Mouse (Mus musculus): ENCODE results near the gene Pogz. TPM values are rescaled to one million over a fixed set of nuclear protein-coding genes. Genes with fewer than 3 reads are reported as not detected.
A peak's percentile ranks its signal among the peaks of the same experiment; 100 is the strongest.
"Not testable (repeated sequence)": the region's sequence is repeated elsewhere in the genome, so short reads cannot be mapped to it uniquely, and the experiment has no call there.

The Pogz gene
- total RNA-seq, 2 experiments from 2014 or later = 18.7 to 21.5 TPM

- no peak for DNase-seq
- intact Hi-C loops (cut with DNase I) = no loop called here
Measured at GRCm38 (mm10) chr3:94832100-94832499, 5.3 kb upstream of the Pogz start.

DNA sequence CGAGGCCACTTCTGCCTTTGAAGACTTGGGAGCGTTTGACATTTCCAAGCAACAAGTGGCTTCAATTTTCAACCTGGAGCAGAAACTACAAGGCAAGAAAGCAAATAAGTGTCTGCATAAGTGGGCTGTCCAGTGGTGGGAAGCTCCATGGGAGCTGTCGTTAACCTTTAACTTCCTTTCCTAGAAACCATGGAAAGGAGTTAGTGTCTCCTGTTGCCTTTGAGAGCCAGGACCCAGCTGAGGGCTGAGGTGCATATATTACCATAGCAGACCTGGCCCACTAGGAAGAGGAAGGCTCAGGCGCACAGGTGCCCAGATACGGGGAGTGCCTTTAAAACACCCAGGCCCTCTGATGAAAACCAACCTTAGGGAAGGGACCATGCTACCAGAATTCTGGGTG, 4.7 kb upstream of the Pogz start:
- intact Hi-C loops (cut with DNase I) = no loop called here
- no peak for DNase-seq

GRCm38 (mm10) chr3:94833358-94833757, 4.0 kb upstream of the Pogz start:
- intact Hi-C loops (cut with DNase I) = no loop called here
- no peak for DNase-seq

GRCm38 (mm10) chr3:94835396-94835795, 2.0 kb upstream of the Pogz start:
- DNase-seq = no peak
- intact Hi-C loops (cut with DNase I) = no loop called here

DNA sequence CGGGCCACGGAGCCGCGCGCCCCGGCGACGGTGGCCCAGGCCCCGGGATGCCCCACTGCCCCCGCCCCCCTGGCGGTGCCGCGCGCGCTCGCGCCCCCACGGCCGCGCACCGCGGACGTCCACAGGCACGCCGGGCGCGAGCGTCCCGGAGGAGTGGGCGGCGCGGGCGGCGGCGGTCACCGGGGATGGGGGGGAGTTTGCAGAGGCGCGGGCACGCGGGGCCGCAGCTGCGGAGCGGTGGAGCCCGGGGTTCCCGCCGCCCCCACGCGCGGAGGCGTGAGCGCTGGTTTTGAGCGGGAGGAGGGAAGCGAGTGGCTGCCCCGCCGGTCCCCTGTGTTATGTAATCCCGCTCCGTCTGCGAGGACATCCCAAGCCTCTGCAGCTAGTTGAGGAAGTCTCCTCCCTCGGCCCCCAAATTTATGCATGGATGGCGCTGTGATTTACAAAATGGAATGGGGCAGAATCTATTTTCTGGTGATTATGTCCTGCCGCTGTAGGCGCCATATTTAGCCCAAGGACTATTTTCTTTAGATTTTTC, 661 bp downstream of the Pogz start:
- intact Hi-C loops (cut with DNase I) = loop anchor here (1.0 to 2.0 kb wide), 2 partner anchors 17 to 49 kb away; partner anchors contain the start of gene Psmb4
- DNase-seq = peak; percentile 76 to 82

GRCm38 (mm10) chr3:94838631-94839030, 1.3 kb downstream of the Pogz start:
- DNase-seq = peak; percentile 31 to 38
- intact Hi-C loops (cut with DNase I) = no loop called here

DNA sequence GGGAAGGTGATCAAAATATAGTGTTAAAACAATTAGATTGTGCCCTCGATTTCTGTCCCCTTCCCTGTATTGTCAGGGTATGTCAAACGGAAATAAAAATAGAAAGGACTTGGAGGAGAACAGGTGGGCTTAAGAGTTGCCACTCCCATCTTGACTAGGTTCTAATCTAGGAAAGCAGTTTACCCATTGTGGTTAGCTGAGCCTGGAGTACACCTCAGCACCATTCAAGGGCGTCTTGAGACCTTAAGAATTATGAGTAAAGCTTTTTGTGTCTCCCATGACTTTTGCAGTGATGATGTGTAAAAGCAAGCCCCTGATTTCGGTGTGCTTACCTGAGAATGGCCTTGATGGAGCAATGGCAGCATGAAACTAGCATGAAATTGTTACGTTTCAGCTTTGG, 1.7 kb downstream of the Pogz start:
- DNase-seq = no peak
- intact Hi-C loops (cut with DNase I) = no loop called here

- DNase-seq = no peak
- intact Hi-C loops (cut with DNase I) = no loop called here
Measured at GRCm38 (mm10) chr3:94847382-94847781, 10.0 kb downstream of the Pogz start.

DNA sequence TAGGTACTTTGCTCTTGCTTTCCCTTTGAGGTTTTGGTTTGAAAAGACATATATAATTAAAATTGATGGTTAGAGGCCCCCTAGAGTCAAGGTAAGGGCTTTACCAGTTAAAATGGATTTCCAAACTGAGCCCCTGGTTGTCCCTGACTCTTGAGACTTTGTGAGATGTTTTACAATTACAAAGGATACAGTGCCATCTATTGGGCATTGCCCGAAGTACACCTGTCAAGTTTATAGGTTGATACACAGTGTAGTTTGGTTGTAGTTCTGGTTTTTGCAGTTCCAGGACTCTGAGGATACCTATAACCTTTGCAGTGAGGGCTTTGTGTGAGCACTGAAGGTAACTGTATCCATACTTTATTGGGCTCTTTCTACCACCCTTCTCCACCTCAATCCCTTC, 12.0 kb downstream of the Pogz start:
- peak; percentile 68 to 79 for DNase-seq
- intact Hi-C loops (cut with DNase I) = loop anchor here (2.0 kb wide), 1 partner anchor 233 kb away; no protein-coding TSS in a partner anchor

- intact Hi-C loops (cut with DNase I) = loop anchor here (2.0 to 10.0 kb wide), 2 partner anchors 41 to 397 kb away; no protein-coding TSS in a partner anchor
Measured at GRCm38 (mm10) chr3:94851731-94852130, 14.4 kb downstream of the Pogz start.

DNA sequence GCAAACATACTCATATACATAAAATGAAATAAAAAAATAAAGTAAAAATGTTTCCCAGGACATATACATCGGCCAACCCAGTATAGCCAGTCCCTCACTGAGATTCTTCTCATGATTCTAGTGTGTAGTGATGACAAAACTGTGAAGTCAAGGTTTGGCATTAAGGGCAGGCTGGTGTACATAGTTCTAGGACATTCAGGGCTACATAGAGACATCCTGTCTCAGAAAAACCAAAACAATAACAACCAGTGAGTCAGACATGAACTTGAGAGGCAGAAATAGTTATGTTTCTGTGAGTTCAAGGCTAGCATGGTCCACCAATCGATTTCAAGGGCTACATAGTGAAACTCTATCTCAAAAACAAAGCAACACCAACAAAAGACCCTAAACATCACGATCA, 14.8 kb downstream of the Pogz start:
- no peak for DNase-seq
- intact Hi-C loops (cut with DNase I) = loop anchor here (10.0 kb wide), 1 partner anchor 397 kb away; no protein-coding TSS in a partner anchor

More at GRCm38 (mm10) chr3:94851731-94852130, 14.4 kb downstream of the Pogz start:
- no peak for DNase-seq

- no peak for DNase-seq
- intact Hi-C loops (cut with DNase I) = loop anchor here (10.0 kb wide), 1 partner anchor 405 kb away; no protein-coding TSS in a partner anchor
Measured at GRCm38 (mm10) chr3:94859471-94859870, 22.1 kb downstream of the Pogz start.

- no peak for DNase-seq
- intact Hi-C loops (cut with DNase I) = no loop called here
Measured at GRCm38 (mm10) chr3:94869011-94869410, 31.6 kb downstream of the Pogz start.

GRCm38 (mm10) chr3:94878618-94879017, 41.3 kb downstream of the Pogz start:
- DNase-seq = no peak
- intact Hi-C loops (cut with DNase I) = no loop called here

- intact Hi-C loops (cut with DNase I) = no loop called here
- no peak for DNase-seq
Measured at GRCm38 (mm10) chr3:94881840-94882239, 44.5 kb downstream of the Pogz start.

GRCm38 (mm10) chr3:94882579-94882978, 45.2 kb downstream of the Pogz start:
- intact Hi-C loops (cut with DNase I) = no loop called here
- DNase-seq = no peak

DNA sequence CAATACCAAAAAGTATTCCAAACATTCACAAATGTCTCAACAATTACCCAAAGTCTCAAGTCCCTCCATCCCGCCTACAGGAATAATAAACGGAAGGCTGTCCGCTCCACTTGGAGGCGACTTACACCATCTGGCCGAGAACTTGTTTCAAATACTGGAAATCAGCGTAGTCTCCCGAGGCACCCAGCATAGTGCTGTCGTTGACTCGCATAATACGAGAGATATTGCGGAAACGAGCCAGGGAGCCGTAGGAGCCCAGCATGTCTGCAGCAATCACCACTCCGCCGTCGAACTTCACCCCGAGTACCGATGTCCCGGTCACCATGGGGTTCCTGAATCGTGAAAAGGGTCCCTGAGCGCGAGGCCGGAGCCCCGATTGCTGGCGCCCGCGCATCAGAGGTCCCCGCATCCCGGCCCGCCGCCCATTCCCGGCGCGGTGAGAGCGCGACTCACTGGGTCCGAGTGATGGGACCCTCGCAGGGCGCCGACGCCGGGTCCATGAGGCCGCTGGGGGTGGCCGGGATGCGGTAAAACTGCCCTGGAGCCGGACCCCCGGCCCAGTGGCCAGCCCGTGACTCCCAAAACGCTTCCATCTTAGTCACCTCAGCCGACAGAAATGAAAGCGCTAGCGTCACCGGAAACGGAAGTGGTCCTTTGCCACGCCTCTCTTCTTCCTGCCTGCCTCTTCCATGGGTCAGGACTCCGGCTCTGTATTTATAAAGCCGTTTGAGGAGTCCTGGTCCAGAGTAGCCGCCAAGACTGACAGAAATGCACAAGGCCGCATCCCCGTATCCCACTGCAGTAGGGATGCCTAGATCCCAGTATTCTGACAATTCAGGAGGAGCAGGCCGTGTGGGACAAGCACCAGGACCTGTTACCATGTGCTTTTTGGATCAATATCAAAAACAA, 49.2 kb downstream of the Pogz start, which contains the start of gene Psmb4:
TSS of gene Psmb4 (minus strand) at position 646 of the 909 bp plus-strand sequence.
- intact Hi-C loops (cut with DNase I) = loop anchor here (2.0 to 5.0 kb wide), 2 partner anchors 50 to 111 kb away; partner anchors contain the start of gene Pogz

GRCm38 (mm10) chr3:94888595-94888994, 51.2 kb downstream of the Pogz start:
- intact Hi-C loops (cut with DNase I) = loop anchor here (2.0 to 5.0 kb wide), 2 partner anchors 14 to 109 kb away; no protein-coding TSS in a partner anchor

More for the DNA sequence above, 49.2 kb downstream of the Pogz start, which contains the start of gene Psmb4:
- DNase-seq = peak; percentile 85 to 86

DNA sequence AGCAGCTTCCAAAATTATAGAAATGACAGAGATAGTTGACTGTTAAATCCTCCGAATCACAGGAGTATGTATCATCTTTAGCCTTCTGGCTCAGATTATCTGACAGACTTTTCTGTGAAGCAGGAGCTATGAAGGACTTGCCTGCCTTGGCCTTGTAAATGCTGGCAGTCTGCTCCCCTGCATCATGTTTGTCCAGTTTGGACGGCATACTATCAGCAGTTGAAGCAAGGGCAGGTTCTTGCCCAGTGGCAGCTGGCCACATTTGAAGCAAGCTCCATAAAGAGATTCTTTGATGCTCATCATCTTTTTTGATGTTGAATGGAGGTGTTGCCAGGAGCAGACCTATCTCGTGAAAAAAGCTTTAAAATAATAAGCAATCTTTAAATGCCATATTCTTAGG, 56.7 kb downstream of the Pogz start:
- no peak for DNase-seq
- intact Hi-C loops (cut with DNase I) = no loop called here

More at GRCm38 (mm10) chr3:94888595-94888994, 51.2 kb downstream of the Pogz start:
- no peak for DNase-seq

- peak; percentile 63 to 67 for DNase-seq
- intact Hi-C loops (cut with DNase I) = loop anchor here (2.0 kb wide), 4 partner anchors 14 to 536 kb away; no protein-coding TSS in a partner anchor
Measured at GRCm38 (mm10) chr3:94902747-94903146, 65.4 kb downstream of the Pogz start.

DNA sequence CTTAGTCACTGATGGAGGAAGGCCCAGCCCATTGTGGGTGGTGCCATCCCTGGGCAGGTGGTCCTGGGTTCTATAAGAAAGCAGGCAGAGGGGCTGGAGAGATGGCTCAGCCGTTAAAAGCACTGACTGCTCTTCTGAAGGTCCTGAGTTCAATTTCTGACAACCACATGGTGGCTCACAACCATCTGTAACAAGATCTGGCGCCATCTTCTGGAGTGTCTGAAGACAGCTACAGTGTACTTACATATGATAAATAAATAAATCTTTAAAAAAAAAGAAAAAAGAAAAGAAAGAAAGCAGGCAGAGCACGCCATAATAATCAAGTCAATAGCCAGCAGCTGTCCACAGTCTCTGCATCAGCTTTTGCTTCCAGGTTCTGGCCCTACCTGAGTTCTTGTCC, 67.4 kb downstream of the Pogz start:
- intact Hi-C loops (cut with DNase I); DNase-seq: not testable (repeated sequence)

All from heart, postnatal 36 days (tissue).